Mouse (Mus musculus) forebrain, postnatal 0 days (tissue): ENCODE results near the gene Lonp1. TPM values are rescaled to one million over a fixed set of nuclear protein-coding genes. Genes with fewer than 3 reads are reported as not detected.

Experiments used
- ATAC-seq: fragments of 200-750 bp; cut with Nextera tagmentation; 2 replicates; pipeline ENCODE4 v1.8.0; 2017; ENCODE audit warnings: mild to moderate bottlenecking, moderate library complexity
- DNase-seq: peaks from one replicate; pipeline ENCODE4 v3.0.0-alpha.2; 2015
- H3K27ac ChIP-seq: fragments of 300-500 bp; sonication (generic); 2 replicates; pipeline ENCODE4 v1.5.1; 2014; ENCODE audit warnings: low read depth, mild to moderate bottlenecking, antibody characterized with exemption, low read length, moderate library complexity, mixed read lengths
- H3K27me3 ChIP-seq: fragments of 300-500 bp; sonication (generic); 2 replicates; pipeline ENCODE4 v1.6.1; 2014; ENCODE audit warnings: mild to moderate bottlenecking, low read length, mixed read lengths; ENCODE audit not compliant: insufficient read depth
- H3K36me3 ChIP-seq: fragments of 300-500 bp; sonication (generic); 2 replicates; pipeline ENCODE4 v1.6.1; 2014; ENCODE audit warnings: mild to moderate bottlenecking, moderate library complexity; ENCODE audit not compliant: insufficient read depth
- H3K4me1 ChIP-seq: fragments of 300-500 bp; sonication (generic); 2 replicates; pipeline ENCODE4 v1.6.1; 2014; ENCODE audit warnings: antibody characterized with exemption; ENCODE audit not compliant: insufficient read depth
- H3K4me2 ChIP-seq: fragments of 300-500 bp; sonication (generic); 2 replicates; pipeline ENCODE4 v1.6.1; 2014; ENCODE audit warnings: low read depth, mild to moderate bottlenecking, moderate library complexity
- H3K4me3 ChIP-seq: fragments of 300-500 bp; sonication (generic); 2 replicates; pipeline ENCODE4 v1.5.1; 2014; ENCODE audit warnings: low read depth, low read length, mixed read lengths
- H3K9ac ChIP-seq: fragments of 300-500 bp; sonication (generic); 2 replicates; pipeline ENCODE4 v1.6.1; 2014; ENCODE audit warnings: mild to moderate bottlenecking
- H3K9me3 ChIP-seq: fragments of 300-500 bp; sonication (generic); 2 replicates; pipeline ENCODE4 v1.6.1; 2016; ENCODE audit warnings: low read length
- CTCF ChIP-seq: sonication (generic); IDR thresholded peaks from 2 replicates; pipeline ENCODE4 v1.5.1; 2016; ENCODE audit warnings: antibody characterized with exemption, control low read depth, low read depth
- WGBS: fragments of 180-500 bp; shearing (Covaris S2); extraction: QIAGEN DNeasy Blood & Tissue Kit; methylation state at CpG from one replicate; pipeline ENCODE4 v1.1.7; 2014; 5-methylcytosine and 5-hydroxymethylcytosine counted together
- polyA plus RNA-seq: library from polyadenylated mRNA; unstranded; fragments of >200 nt; fragmentation: Nextera tagmentation; extraction: Ambion mirVana; gene quantifications from 2 replicates; pipeline ENCODE4 v1.2.1, GENCODE M21; 2015
- total RNA-seq: library from RNA; depleted of rRNA; stranded (reverse); fragments of >200 nt; gene quantifications from 2 replicates; pipeline ENCODE4 v1.2.3, GENCODE M21; 2014

Lonp1 gene
- total and polyA plus RNA-seq, 2 experiments from 2014 or later: 38.2 to 76.3 TPM

DNA sequence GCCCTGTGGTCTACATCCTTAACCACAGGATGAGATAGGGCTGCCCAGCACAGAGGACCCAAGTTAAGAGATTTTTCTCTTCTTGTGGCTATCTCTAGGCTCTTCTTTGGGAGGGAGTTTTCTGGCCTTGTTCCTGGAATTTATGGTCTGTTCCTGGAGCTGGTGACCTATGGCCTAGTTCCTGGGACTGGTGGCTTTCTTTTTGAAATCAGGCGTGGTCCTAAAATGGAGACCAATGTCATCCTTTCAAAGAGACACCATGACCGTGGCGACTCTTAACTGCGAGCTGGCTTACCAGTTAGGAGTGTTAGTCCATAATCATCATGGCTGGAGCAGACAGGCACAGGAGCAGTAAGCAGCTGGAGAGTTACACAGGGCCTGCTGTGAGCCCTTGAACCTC lies 39.7 kb upstream of the Lonp1 start:
- H3K4me3 ChIP-seq: no peak overlapping the region
- H3K4me2 ChIP-seq: no peak overlapping the region
- DNase-seq: no peak
- no peak for ATAC-seq
- H3K9me3 ChIP-seq: no peaks in the 10 kb centered on the region
- no peaks in the 10 kb centered on the region for H3K4me1 ChIP-seq
- TF ChIP-seq CTCF: no peak
- H3K9ac ChIP-seq: no peak overlapping the region
- no peaks in the 10 kb centered on the region; the same call in 1 of the 2 replicates for H3K27me3 ChIP-seq
- no peak overlapping the region for H3K27ac ChIP-seq
- 94% methylated on average over 4 of the region's 4 CpGs for WGBS
- H3K36me3 ChIP-seq: no peaks in the 10 kb centered on the region

DNA sequence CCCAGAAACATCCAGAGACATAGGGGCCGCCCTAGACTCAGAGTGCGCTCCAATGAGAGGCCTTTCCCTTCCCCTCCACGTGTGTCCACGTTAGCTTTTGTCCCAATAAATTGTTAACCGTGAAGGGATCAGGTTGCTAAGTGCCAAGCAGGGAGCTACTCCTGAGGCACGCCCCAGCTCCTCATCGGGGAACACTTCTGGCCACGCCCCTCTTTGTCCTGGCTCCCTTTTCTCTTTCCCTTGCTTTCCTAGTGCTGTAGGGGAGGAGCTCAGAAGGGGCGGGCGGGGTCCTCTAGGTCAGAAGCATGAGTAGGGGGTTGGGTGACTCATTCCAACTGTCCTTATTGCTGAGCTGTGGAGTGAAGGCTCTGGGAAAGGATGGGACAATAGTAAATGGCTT lies 37.6 kb upstream of the Lonp1 start:
- Histone ChIP-seq H3K4me2 (no peak overlapping the region), H3K27ac (no peak overlapping the region), H3K4me1 (no peaks in the 10 kb centered on the region), H3K4me3 (no peak overlapping the region), H3K9ac (no peak overlapping the region), H3K9me3 (no peaks in the 10 kb centered on the region), H3K27me3 (no peaks in the 10 kb centered on the region; the same call in 1 of the 2 replicates), H3K36me3 (no peaks in the 10 kb centered on the region)
- TF ChIP-seq CTCF: no peak
- WGBS: 5% methylated on average over 10 of the region's 10 CpGs
- no peak for ATAC-seq
- no peak for DNase-seq

DNA sequence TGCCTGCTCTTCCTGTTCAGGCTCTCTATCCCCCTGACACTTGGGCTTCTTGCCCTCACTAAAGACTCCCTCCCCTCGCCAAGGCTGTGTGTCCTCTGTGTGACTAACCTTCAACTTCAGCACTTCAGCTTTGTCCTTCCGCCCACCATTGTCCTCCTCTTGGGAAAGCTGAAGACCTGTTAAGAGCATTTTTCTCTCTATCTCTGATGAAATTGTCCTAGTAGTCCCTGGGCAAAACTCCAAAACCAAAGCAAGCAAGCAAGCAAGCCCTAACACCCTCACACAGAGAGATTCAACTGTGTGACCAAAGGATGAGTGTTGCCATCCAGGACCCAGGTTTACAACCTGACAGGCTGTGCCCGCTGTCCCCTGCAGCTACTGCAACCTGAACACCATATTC lies 37.0 kb upstream of the Lonp1 start:
- Histone ChIP-seq H3K9me3 (no peaks in the 10 kb centered on the region), H3K36me3 (no peaks in the 10 kb centered on the region), H3K4me3 (no peak overlapping the region), H3K4me2 (no peak overlapping the region), H3K27me3 (no peaks in the 10 kb centered on the region; the same call in 1 of the 2 replicates), H3K4me1 (no peaks in the 10 kb centered on the region), H3K27ac (no peak overlapping the region), H3K9ac (no peak overlapping the region)
- ATAC-seq: no peak
- WGBS: 68% methylated on average over 3 of the region's 3 CpGs
- TF ChIP-seq CTCF: no peak
- DNase-seq: no peak

DNA sequence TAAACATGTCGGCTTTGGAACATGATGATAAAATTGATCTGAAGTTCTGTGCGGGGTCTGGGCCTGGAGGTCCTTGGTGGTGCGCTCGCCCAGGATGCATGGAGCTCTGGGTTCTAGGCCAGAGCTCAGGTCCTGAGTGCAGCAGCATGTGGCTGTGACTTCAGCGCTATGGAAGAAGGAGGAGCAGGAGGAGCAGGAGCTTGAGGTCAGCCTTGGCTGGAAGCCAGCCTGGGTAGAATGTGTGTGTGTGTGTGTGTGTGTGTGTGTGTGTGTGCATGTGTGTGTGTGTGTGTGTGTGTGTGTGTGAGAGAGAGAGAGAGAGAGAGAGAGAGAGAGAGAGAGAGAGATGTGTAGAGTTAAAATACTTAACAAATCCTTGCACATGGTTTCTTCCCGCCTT lies 29.5 kb upstream of the Lonp1 start:
- no peaks in the 10 kb centered on the region for H3K4me1 ChIP-seq
- no peaks in the 10 kb centered on the region for H3K27me3 ChIP-seq
- no peak for TF ChIP-seq CTCF
- no peak for DNase-seq
- WGBS: 85% methylated on average over 6 of the region's 6 CpGs
- no peak overlapping the region for H3K9ac ChIP-seq
- no peak overlapping the region for H3K27ac ChIP-seq
- no peak overlapping the region for H3K4me3 ChIP-seq
- no peaks in the 10 kb centered on the region for H3K36me3 ChIP-seq
- no peaks in the 10 kb centered on the region for H3K9me3 ChIP-seq
- no peak overlapping the region for H3K4me2 ChIP-seq
- no peak for ATAC-seq

DNA sequence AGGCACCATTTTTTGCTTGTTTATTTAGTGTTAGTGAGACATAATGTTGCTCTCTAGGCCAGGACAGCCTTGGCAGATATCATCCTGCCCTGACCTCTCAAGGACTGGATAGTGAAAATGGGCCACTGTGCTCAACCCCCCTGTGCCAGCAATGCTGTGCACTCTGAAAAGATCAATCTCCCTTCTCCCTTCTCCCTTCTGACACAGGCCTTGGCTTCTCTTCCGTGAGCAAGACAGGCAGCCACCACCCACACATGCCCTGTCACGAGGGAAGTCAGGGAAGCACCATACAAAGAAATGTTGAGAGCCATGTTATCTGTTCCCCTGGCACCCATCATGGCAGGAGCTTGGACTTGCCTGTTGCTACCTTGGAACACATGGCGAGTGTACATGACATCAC lies 28.6 kb upstream of the Lonp1 start:
- no peak overlapping the region for H3K27ac ChIP-seq

DNA sequence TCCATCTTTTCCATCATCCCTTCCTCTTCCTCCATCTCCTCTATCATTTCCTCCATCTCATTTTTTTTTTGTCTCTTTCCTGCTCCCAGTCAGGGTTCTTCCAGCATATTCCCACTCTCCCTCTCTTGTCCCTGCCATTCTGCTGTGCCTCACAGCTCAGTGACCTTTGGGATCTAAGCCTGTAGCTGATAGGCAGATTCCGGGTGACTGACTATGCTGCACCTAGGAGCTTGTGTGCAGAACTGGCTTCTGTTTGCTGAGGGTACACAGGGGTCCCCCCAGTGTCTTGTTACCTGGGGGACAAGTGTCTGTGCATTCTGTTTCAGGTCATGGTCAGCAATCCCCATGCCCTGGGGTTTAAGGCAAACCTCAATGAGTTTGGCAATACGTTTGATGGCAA lies 28.1 kb upstream of the Lonp1 start:
- no peaks in the 10 kb centered on the region for H3K36me3 ChIP-seq
- no peak overlapping the region for H3K9ac ChIP-seq
- no peaks in the 10 kb centered on the region for H3K4me1 ChIP-seq
- H3K4me2 ChIP-seq: no peak overlapping the region
- no peaks in the 10 kb centered on the region for H3K27me3 ChIP-seq
- no peak overlapping the region for H3K27ac ChIP-seq
- DNase-seq (no peak), ATAC-seq (no peak)
- H3K9me3 ChIP-seq: no peaks in the 10 kb centered on the region
- H3K4me3 ChIP-seq: no peak overlapping the region
- WGBS: 77% methylated on average over 2 of the region's 2 CpGs
- TF ChIP-seq CTCF: no peak

More for the DNA sequence above, 28.6 kb upstream of the Lonp1 start:
- H3K4me3 ChIP-seq: no peak overlapping the region
- WGBS: 84% methylated on average over 3 of the region's 3 CpGs
- no peak for DNase-seq
- H3K9me3 ChIP-seq: no peaks in the 10 kb centered on the region
- no peaks in the 10 kb centered on the region for H3K27me3 ChIP-seq
- no peak for TF ChIP-seq CTCF
- H3K4me2 ChIP-seq: no peak overlapping the region
- no peak for ATAC-seq
- H3K4me1 ChIP-seq: no peaks in the 10 kb centered on the region
- H3K36me3 ChIP-seq: no peaks in the 10 kb centered on the region
- H3K9ac ChIP-seq: no peak overlapping the region

DNA sequence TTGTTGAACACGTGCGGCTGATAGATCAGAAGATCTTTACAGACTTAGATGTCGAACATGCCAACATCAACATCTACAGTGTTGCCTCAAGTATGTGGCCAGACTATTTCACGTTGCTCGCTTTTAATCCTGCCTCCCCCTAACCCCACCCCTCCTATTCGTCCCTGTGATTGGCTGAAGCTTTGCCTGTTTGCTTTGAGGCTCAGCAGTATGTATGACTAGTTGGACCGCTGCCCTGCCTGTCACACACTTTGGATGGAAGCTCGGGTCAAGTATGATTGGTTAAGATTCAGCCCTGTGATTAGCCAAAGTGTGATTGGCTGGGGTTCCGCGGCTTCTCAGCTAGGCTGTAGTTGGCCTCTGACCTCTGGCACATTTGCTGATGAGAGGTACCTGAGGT lies 25.1 kb upstream of the Lonp1 start:
- Histone ChIP-seq H3K27me3 (no peaks in the 10 kb centered on the region), H3K4me2 (no peak overlapping the region), H3K9ac (no peak overlapping the region), H3K36me3 (no peaks in the 10 kb centered on the region), H3K4me3 (no peak overlapping the region), H3K27ac (no peak overlapping the region), H3K9me3 (no peaks in the 10 kb centered on the region), H3K4me1 (no peaks in the 10 kb centered on the region)
- TF ChIP-seq CTCF: no peak
- DNase-seq (no peak), ATAC-seq (no peak)
- WGBS: 39% methylated on average over 10 of the region's 10 CpGs

DNA sequence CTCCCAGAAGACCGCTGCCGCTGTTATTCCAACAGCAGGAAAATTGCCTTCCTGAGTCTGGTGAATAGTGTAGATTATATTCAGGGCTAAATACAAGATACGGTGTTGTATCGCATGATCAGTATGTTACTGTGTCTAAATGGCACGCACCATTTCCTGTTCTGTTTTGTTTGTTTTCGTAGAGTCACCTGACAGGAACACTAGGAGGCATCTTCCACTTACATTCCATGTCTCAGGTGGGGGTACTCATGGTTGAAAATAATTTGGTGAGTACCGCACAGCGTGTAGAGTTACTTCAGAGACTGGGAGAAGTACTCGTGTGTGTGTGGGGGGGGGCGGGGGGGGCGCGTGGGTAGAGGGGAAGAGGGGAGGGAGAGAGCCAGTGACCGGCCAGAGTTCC lies 20.9 kb upstream of the Lonp1 start:
- no peaks in the 10 kb centered on the region for H3K36me3 ChIP-seq
- H3K4me2 ChIP-seq: no peak overlapping the region
- no peak for TF ChIP-seq CTCF
- no peaks in the 10 kb centered on the region for H3K27me3 ChIP-seq
- no peaks in the 10 kb centered on the region for H3K4me1 ChIP-seq
- DNase-seq (no peak), ATAC-seq (no peak)
- no peaks in the 10 kb centered on the region for H3K9me3 ChIP-seq
- 71% methylated on average over 12 of the region's 13 CpGs for WGBS
- no peak overlapping the region for H3K9ac ChIP-seq
- no peak overlapping the region for H3K4me3 ChIP-seq
- no peak overlapping the region for H3K27ac ChIP-seq
